In genomic region chr3:38320998-38321397, GRCm38 (mm10) we compare ENCODE assay signal across 27 mouse cellular contexts.
"Had no signal": no experiment of that assay in that cellular context is flagged by ENCODE, and none has a peak within 500 bp of the region (broad histone marks: within the 10 kb centered on the region; RNA-seq: fewer than 3 reads in every experiment).

No protein-coding gene starts in this region.

- H3K4me1 ChIP-seq: limb, embryonic 10.5 days; limb, embryonic 12.5 days; liver, embryonic 13.5 days had no signal

- H3K36me3 ChIP-seq: heart, embryonic 13.5 days; heart, embryonic 15.5 days; hindbrain, embryonic 13.5 days; hindbrain, embryonic 15.5 days; kidney, embryonic 15.5 days; limb, embryonic 10.5 days; limb, embryonic 12.5 days; liver, embryonic 13.5 days had no signal

- DNase-seq: gastrocnemius, postnatal 14 days; gastrocnemius, postnatal 36 days; heart, adult 11 months; heart, adult 2 months; heart, postnatal 14 days; heart, postnatal 36 days; kidney, adult 11 months; kidney, adult 2 months; kidney, adult 9 months; kidney, postnatal 14 days; kidney, postnatal 36 days; layer of hippocampus, adult 9-11 months; liver; liver, embryonic 13.5 days had no signal

- H3K9ac ChIP-seq: heart, embryonic 13.5 days; heart, embryonic 15.5 days; hindbrain, embryonic 13.5 days; hindbrain, embryonic 15.5 days; kidney, embryonic 15.5 days; limb, embryonic 12.5 days; liver, embryonic 13.5 days had no signal

- H3K4me2 ChIP-seq: heart, embryonic 11.5 days; heart, embryonic 13.5 days; heart, embryonic 15.5 days; hindbrain, embryonic 13.5 days; hindbrain, embryonic 15.5 days; kidney, embryonic 15.5 days; limb, embryonic 12.5 days; liver, embryonic 11.5 days; liver, embryonic 13.5 days had no signal

- ATAC-seq: hindbrain, postnatal 0 days; intestine, embryonic 16.5 days had no signal

- H3K27me3 ChIP-seq: heart, embryonic 13.5 days; heart, embryonic 15.5 days; hindbrain, embryonic 13.5 days; hindbrain, embryonic 15.5 days; kidney, embryonic 15.5 days; limb, embryonic 12.5 days; liver, embryonic 13.5 days had no signal

- H3K4me3 ChIP-seq: heart, adult 2 months; heart, embryonic 13.5 days; heart, embryonic 15.5 days; hindbrain, embryonic 13.5 days; hindbrain, embryonic 15.5 days; kidney, embryonic 15.5 days; left cerebral cortex, adult 2 months; limb, embryonic 10.5 days; limb, embryonic 12.5 days; liver, embryonic 13.5 days had no signal

- H3K9me3 ChIP-seq: heart, embryonic 13.5 days; heart, embryonic 15.5 days; hindbrain, embryonic 13.5 days; hindbrain, embryonic 15.5 days; kidney, embryonic 15.5 days; limb, embryonic 10.5 days; limb, embryonic 12.5 days; liver, embryonic 13.5 days had no signal

- H3K27ac ChIP-seq: heart, adult 2 months; heart, embryonic 13.5 days; heart, embryonic 15.5 days; hindbrain, embryonic 13.5 days; hindbrain, embryonic 15.5 days; hindbrain, postnatal 0 days; kidney, embryonic 15.5 days; kidney, postnatal 0 days; left cerebral cortex, adult 2 months; limb, embryonic 10.5 days; limb, embryonic 12.5 days; liver, embryonic 13.5 days had no signal
